Mouse (Mus musculus): ENCODE measurements around the gene Sh3bp1. TPM values are rescaled to one million over a fixed set of nuclear protein-coding genes. Genes with fewer than 3 reads are reported as not detected.

The Sh3bp1 gene
- total and polyA plus RNA-seq, 3 experiments = 12.3 to 69.7 (median 23.8) TPM

GRCm38 (mm10) chr15:78930192-78930706 is 30.7 kb downstream of the Sh3bp1 start:
- in situ Hi-C loops (cut with MboI; ENCODE audit: low pct_ligation_motif_present, low pct_unique_long_range_greater_than_20kb, low sequenced_read_pairs) = no loop called here
- H3K27me3 ChIP-seq (replicated peaks) = no peaks in the 10 kb centered on the region
- dilution Hi-C loops (cut with MboI; ENCODE audit: extremely low pct_ligation_motif_present, extremely low pct_unique_long_range_greater_than_20kb, low sequenced_read_pairs) = no loop called here
- H3K36me3 ChIP-seq (replicated peaks in 1 of 2; ENCODE audit: control insufficient read depth in 1 of 2, insufficient read depth in 1 of 2, low read length in 1 of 2) = peaks cover 12 to 25% of the 10 kb centered on the region in 2 experiments
- H3K9me3 ChIP-seq (replicated peaks; ENCODE audit: low read length) = no peaks in the 10 kb centered on the region
- no peak overlapping the region for H3K4me2 ChIP-seq (ENCODE audit: insufficient read depth, low read depth, poor library complexity, severe bottlenecking)
- peaks cover 9 to 41% of the 10 kb centered on the region in 2 experiments; a peak in 3 of 4 replicates for H3K4me1 ChIP-seq (ENCODE audit: control insufficient read depth in 1 of 2, insufficient read depth in 2 of 2)
- H3K79me2 ChIP-seq (replicated peaks; ENCODE audit: control insufficient read depth, extremely low read depth, insufficient read depth, poor library complexity, severe bottlenecking) = peaks cover 4% of the 10 kb centered on the region; the same call in 1 of the 2 replicates
- no peak for DNase-seq (ENCODE audit: extremely low read depth)
- TF ChIP-seq RCOR1 (conservative IDR thresholded peaks at IDR 0.05; ENCODE audit: low read depth, low read length) (no peak), GABPA (IDR thresholded peaks at IDR 0.05; ENCODE audit: insufficient replicate concordance, low read depth, low read length) (no peak), ZMIZ1 (IDR thresholded peaks at IDR 0.05; ENCODE audit: low read depth, low read length) (no peak)
- 0 out of 2 replicates have a peak overlapping the region, but pooled peaks have one; percentile 22 for H3K27ac ChIP-seq (ENCODE audit: insufficient read depth, low read depth)
- no peak overlapping the region for H3K4me3 ChIP-seq (replicated peaks in 1 of 3; ENCODE audit: low read depth in 2 of 3, low read length in 2 of 3, poor library complexity in 1 of 3)
- H3K9ac ChIP-seq (ENCODE audit: insufficient read depth, low read depth) = no peak overlapping the region

GRCm38 (mm10) chr15:78930801-78931426 is 31.3 kb downstream of the Sh3bp1 start:
- in situ Hi-C loops (cut with MboI; ENCODE audit: low pct_ligation_motif_present, low pct_unique_long_range_greater_than_20kb, low sequenced_read_pairs) = no loop called here
- H3K9ac ChIP-seq (ENCODE audit: insufficient read depth, low read depth) = no peak overlapping the region
- no peaks in the 10 kb centered on the region for H3K9me3 ChIP-seq (replicated peaks; ENCODE audit: low read length)
- H3K4me2 ChIP-seq (ENCODE audit: insufficient read depth, low read depth, poor library complexity, severe bottlenecking) = no peak overlapping the region
- no peaks in the 10 kb centered on the region for H3K27me3 ChIP-seq (replicated peaks)
- no peak overlapping the region for H3K4me3 ChIP-seq (replicated peaks in 1 of 3; ENCODE audit: low read depth in 2 of 3, low read length in 2 of 3, poor library complexity in 1 of 3)
- H3K4me1 ChIP-seq (ENCODE audit: control insufficient read depth in 1 of 2, insufficient read depth in 2 of 2) = peaks cover 4 to 37% of the 10 kb centered on the region in 2 experiments
- H3K27ac ChIP-seq (ENCODE audit: insufficient read depth, low read depth) = peak overlapping the region; percentile 18; the same call in 1 of the 2 replicates
- dilution Hi-C loops (cut with MboI; ENCODE audit: extremely low pct_ligation_motif_present, extremely low pct_unique_long_range_greater_than_20kb, low sequenced_read_pairs) = no loop called here
- no peak for TF ChIP-seq CHD1 (IDR thresholded peaks at IDR 0.05; ENCODE audit: low read depth, low read length)
- peak; percentile 64; the same call in 1 of the 2 replicates for TF ChIP-seq POLR2AphosphoS2 (IDR thresholded peaks at IDR 0.05; ENCODE audit: low read depth, low read length)
- TF ChIP-seq ZKSCAN1 (IDR thresholded peaks at IDR 0.05; ENCODE audit: borderline replicate concordance, low read depth, low read length) = no peak
- TF ChIP-seq ZMIZ1 (IDR thresholded peaks at IDR 0.05; ENCODE audit: low read depth, low read length) = 0 out of 2 replicates have a peak, but pooled peaks have one; percentile 7
- H3K79me2 ChIP-seq (replicated peaks; ENCODE audit: control insufficient read depth, extremely low read depth, insufficient read depth, poor library complexity, severe bottlenecking) = peaks cover 11% of the 10 kb centered on the region; the same call in 1 of the 2 replicates
- no peak for DNase-seq (ENCODE audit: extremely low read depth)
- peaks cover 12 to 25% of the 10 kb centered on the region in 2 experiments for H3K36me3 ChIP-seq (replicated peaks in 1 of 2; ENCODE audit: control insufficient read depth in 1 of 2, insufficient read depth in 1 of 2, low read length in 1 of 2)

GRCm38 (mm10) chr15:78931577-78931976 is 32.0 kb downstream of the Sh3bp1 start:
- in situ Hi-C loops (cut with MboI; ENCODE audit: low pct_ligation_motif_present, low pct_unique_long_range_greater_than_20kb, low sequenced_read_pairs) (no loop called here), dilution Hi-C loops (cut with MboI; ENCODE audit: extremely low pct_ligation_motif_present, extremely low pct_unique_long_range_greater_than_20kb, low sequenced_read_pairs) (no loop called here)
- peaks cover 16% of the 10 kb centered on the region; the same call in 1 of the 2 replicates for H3K79me2 ChIP-seq (replicated peaks; ENCODE audit: control insufficient read depth, extremely low read depth, insufficient read depth, poor library complexity, severe bottlenecking)
- H3K27me3 ChIP-seq (replicated peaks) = no peaks in the 10 kb centered on the region
- H3K4me1 ChIP-seq (ENCODE audit: control insufficient read depth in 1 of 2, insufficient read depth in 2 of 2) = peaks cover 8 to 40% of the 10 kb centered on the region in 2 experiments
- H3K9ac ChIP-seq (ENCODE audit: insufficient read depth, low read depth) = no peak overlapping the region
- no peaks in the 10 kb centered on the region for H3K9me3 ChIP-seq (replicated peaks; ENCODE audit: low read length)
- no peak overlapping the region for H3K4me3 ChIP-seq (replicated peaks in 1 of 3; ENCODE audit: low read depth in 2 of 3, low read length in 2 of 3, poor library complexity in 1 of 3)
- H3K27ac ChIP-seq (ENCODE audit: insufficient read depth, low read depth) = no peak overlapping the region
- H3K36me3 ChIP-seq (replicated peaks in 1 of 2; ENCODE audit: control insufficient read depth in 1 of 2, insufficient read depth in 1 of 2, low read length in 1 of 2) = peaks cover 14 to 31% of the 10 kb centered on the region in 2 experiments
- peak; percentile 90 for DNase-seq (ENCODE audit: extremely low read depth)
- H3K4me2 ChIP-seq (ENCODE audit: insufficient read depth, low read depth, poor library complexity, severe bottlenecking) = no peak overlapping the region
- TF ChIP-seq MYC (IDR thresholded peaks at IDR 0.05; ENCODE audit: low read depth, low read length) (no peak), E2F4 (IDR thresholded peaks at IDR 0.05; ENCODE audit: insufficient replicate concordance, low read depth, low read length) (no peak), EP300 (IDR thresholded peaks at IDR 0.05; ENCODE audit: low read length) (0 out of 2 replicates have a peak, but pooled peaks have one; percentile 10), MAZ (IDR thresholded peaks at IDR 0.05; ENCODE audit: low read depth, low read length) (peak; percentile 56; the same call in 1 of the 2 replicates), ZKSCAN1 (IDR thresholded peaks at IDR 0.05; ENCODE audit: borderline replicate concordance, low read depth, low read length) (no peak), SMC3 (IDR thresholded peaks at IDR 0.05; ENCODE audit: low read depth, low read length) (peak; percentile 90), ZC3H11A (IDR thresholded peaks at IDR 0.05; ENCODE audit: low read depth, low read length) (no peak; the same call in 1 of the 2 replicates), TBP (conservative IDR thresholded peaks at IDR 0.05; ENCODE audit: low read depth, low read length) (no peak), CTCF (conservative IDR thresholded peaks at IDR 0.05 in 1 of 2, IDR thresholded peaks at IDR 0.05 in 1 of 2; ENCODE audit: low read depth in 2 of 2, low read length in 2 of 2) (peak; percentile 70 to 94), USF2 (conservative IDR thresholded peaks at IDR 0.05; ENCODE audit: low read depth, low read length) (no peak), POLR2AphosphoS2 (IDR thresholded peaks at IDR 0.05; ENCODE audit: low read depth, low read length) (no peak), ZNF384 (IDR thresholded peaks at IDR 0.05; ENCODE audit: low read depth, low read length) (no peak), NELFE (IDR thresholded peaks at IDR 0.05; ENCODE audit: low read depth, low read length) (no peak), TCF12 (IDR thresholded peaks at IDR 0.05; ENCODE audit: low read depth, low read length) (peak; percentile 9; the same call in 1 of the 2 replicates), MXI1 (IDR thresholded peaks at IDR 0.05; ENCODE audit: low read depth, low read length) (no peak), CHD2 (IDR thresholded peaks at IDR 0.05; ENCODE audit: low read length) (no peak), NRF1 (IDR thresholded peaks at IDR 0.05; ENCODE audit: low read depth, low read length) (no peak), MEF2A (IDR thresholded peaks at IDR 0.05; ENCODE audit: borderline replicate concordance, low read depth, low read length) (no peak), USF1 (IDR thresholded peaks at IDR 0.05; ENCODE audit: low read depth, low read length) (no peak)

Measured in CH12.LX (cell line).